Mouse (Mus musculus): ENCODE measurements around the gene 1700018B08Rik. TPM values are rescaled to one million over a fixed set of nuclear protein-coding genes. Genes with fewer than 3 reads are reported as not detected.

The 1700018B08Rik gene
- polyA plus RNA-seq, 1 experiment from 2014 or later = not detected

GRCm38 (mm10) chr8:121491633-121492032 lies 52.5 kb downstream of the 1700018B08Rik start:
- peak; percentile 7; the same call in 1 of the 2 replicates for TF ChIP-seq CTCF (IDR thresholded peaks at IDR 0.05; ENCODE audit: low read depth)
- DNase-seq (ENCODE audit: low spot score) = no peak
- Histone ChIP-seq H3K9ac (ENCODE audit: low read depth, low read length) (no peak overlapping the region), H3K27me3 (ENCODE audit: insufficient read depth, low read length) (no peaks in the 10 kb centered on the region), H3K27ac (no peak overlapping the region), H3K4me3 (replicated peaks; ENCODE audit: low read depth, low read length) (no peak overlapping the region), H3K4me2 (ENCODE audit: low read length) (no peak overlapping the region), H3K4me1 (replicated peaks; ENCODE audit: insufficient read depth, low read length) (no peaks in the 10 kb centered on the region), H3K9me3 (replicated peaks; ENCODE audit: low read length) (no peaks in the 10 kb centered on the region), H3K36me3 (ENCODE audit: insufficient read depth, low read length) (no peaks in the 10 kb centered on the region)
- ATAC-seq (replicated peaks; ENCODE audit: low FRiP score, low read depth) = no peak
- WGBS = 46% methylated on average over 9 of the region's 9 CpGs

- no peak for TF ChIP-seq CTCF (IDR thresholded peaks at IDR 0.05; ENCODE audit: low read depth)
- Histone ChIP-seq H3K4me1 (replicated peaks; ENCODE audit: insufficient read depth, low read length) (peaks cover 20% of the 10 kb centered on the region; the same call in 1 of the 2 replicates), H3K9ac (ENCODE audit: low read depth, low read length) (no peak overlapping the region), H3K36me3 (ENCODE audit: insufficient read depth, low read length) (no peaks in the 10 kb centered on the region), H3K4me3 (replicated peaks; ENCODE audit: low read depth, low read length) (no peak overlapping the region), H3K27ac (no peak overlapping the region), H3K9me3 (replicated peaks; ENCODE audit: low read length) (no peaks in the 10 kb centered on the region), H3K4me2 (ENCODE audit: low read length) (peak overlapping the region; percentile 22), H3K27me3 (ENCODE audit: insufficient read depth, low read length) (no peaks in the 10 kb centered on the region)
- DNase-seq (ENCODE audit: low spot score) (no peak), ATAC-seq (replicated peaks; ENCODE audit: low FRiP score, low read depth) (peak; percentile 53)
- 26% methylated on average over 22 of the region's 23 CpGs for WGBS
Measured at GRCm38 (mm10) chr8:121484072-121484782, 59.9 kb downstream of the 1700018B08Rik start.

Other genes with a start within 250 kb of the 1700018B08Rik start
- 13.4 and 14.9 TPM in 2 replicates for gene Fbxo31, start 34.5 kb upstream of the 1700018B08Rik start, polyA plus RNA-seq (2015; fragmentation: Nextera tagmentation; extraction: Ambion mirVana)
- 281 and 284 TPM in 2 replicates for gene Map1lc3b, start 46.0 kb upstream of the 1700018B08Rik start, polyA plus RNA-seq (2015; fragmentation: Nextera tagmentation; extraction: Ambion mirVana)
- 10.9 and 13.5 TPM in 2 replicates for gene Zcchc14, start 108.6 kb upstream of the 1700018B08Rik start, polyA plus RNA-seq (2015; fragmentation: Nextera tagmentation; extraction: Ambion mirVana)
- 0.37 and 0.41 TPM in 2 replicates for gene Jph3, start 185.3 kb upstream of the 1700018B08Rik start, polyA plus RNA-seq (2015; fragmentation: Nextera tagmentation; extraction: Ambion mirVana)

Data from kidney, postnatal 0 days (tissue).